25 mouse cellular contexts compared by ENCODE assay signal in the genomic region with DNA sequence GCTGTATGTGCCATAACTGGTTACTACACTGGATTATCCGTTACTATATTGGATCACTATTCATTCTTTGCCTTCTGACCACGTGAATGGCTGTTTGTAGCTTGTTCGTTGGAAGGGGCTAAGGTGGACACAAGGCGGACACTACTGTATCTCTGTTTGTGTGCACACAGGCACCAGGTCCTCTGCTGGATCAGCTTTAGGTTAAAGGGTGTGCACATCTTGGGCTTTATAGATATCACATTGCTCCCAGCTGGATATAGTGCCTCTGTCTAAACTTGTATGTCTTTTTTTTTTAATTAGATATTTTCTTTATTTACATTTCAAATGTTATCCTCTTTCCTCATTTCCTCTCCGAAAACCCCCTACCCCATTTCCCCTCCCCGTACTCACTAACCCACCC. TPM values are rescaled to one million over a fixed set of nuclear protein-coding genes. Genes with fewer than 3 reads are reported as not detected.
A peak's percentile ranks its signal among the peaks of the same experiment; 100 is the strongest.
DNase-seq lines count a peak whose midpoint lies in the region; ATAC-seq and TF ChIP-seq lines count a peak whose summit lies in the region.
"Had no signal": no experiment of that assay in that cellular context is flagged by ENCODE, and none has a peak within 500 bp of the region (broad histone marks: within the 10 kb centered on the region; RNA-seq: fewer than 3 reads in every experiment).

No protein-coding gene starts in this region.

- H3K27me3 ChIP-seq in heart, embryonic 10.5 days (ENCODE audit: insufficient read depth, poor library complexity, severe bottlenecking), result no peaks in the 10 kb centered on the region
- no peaks in the 10 kb centered on the region for H3K27me3 ChIP-seq in stomach, embryonic 14.5 days (ENCODE audit: control insufficient read depth, insufficient read depth, low read length)
- H3K27me3 ChIP-seq in stomach, postnatal 0 days (ENCODE audit: control insufficient read depth, insufficient read depth, low read length), result no peaks in the 10 kb centered on the region
- no peaks in the 10 kb centered on the region for H3K27me3 ChIP-seq in liver, embryonic 15.5 days
- H3K27me3 ChIP-seq: embryonic facial prominence, embryonic 12.5 days; embryonic facial prominence, embryonic 15.5 days; heart, embryonic 15.5 days; hindbrain, embryonic 15.5 days had no signal

- no peak overlapping the region for H3K4me3 ChIP-seq in heart, embryonic 10.5 days
- no peak overlapping the region for H3K4me3 ChIP-seq in stomach, embryonic 14.5 days (ENCODE audit: low read depth, low read length)
- no peak overlapping the region for H3K4me3 ChIP-seq in stomach, postnatal 0 days (ENCODE audit: low read depth, low read length)
- H3K4me3 ChIP-seq in liver, embryonic 15.5 days (replicated peaks), result no peak overlapping the region
- H3K4me3 ChIP-seq: embryonic facial prominence, embryonic 12.5 days; embryonic facial prominence, embryonic 15.5 days; gastrocnemius, adult 2 months; heart, adult 2 months; heart, embryonic 15.5 days; hindbrain, embryonic 15.5 days had no signal

- TF ChIP-seq EP300 in stomach, postnatal 0 days (optimal IDR thresholded peaks at IDR 0.05), result no peak

- no peaks in the 10 kb centered on the region for H3K9me3 ChIP-seq in heart, embryonic 10.5 days
- H3K9me3 ChIP-seq in stomach, embryonic 14.5 days (ENCODE audit: control insufficient read depth, low read depth, low read length), result no peaks in the 10 kb centered on the region
- no peaks in the 10 kb centered on the region for H3K9me3 ChIP-seq in stomach, postnatal 0 days (ENCODE audit: control insufficient read depth, low read length)
- H3K9me3 ChIP-seq in liver, embryonic 15.5 days (replicated peaks), result no peaks in the 10 kb centered on the region
- H3K9me3 ChIP-seq: embryonic facial prominence, embryonic 12.5 days; embryonic facial prominence, embryonic 15.5 days; heart, embryonic 15.5 days; hindbrain, embryonic 15.5 days had no signal

- H3K27ac ChIP-seq in heart, embryonic 10.5 days, result peak overlapping the region; percentile 56; the same call in 1 of the 2 replicates
- no peak overlapping the region for H3K27ac ChIP-seq in stomach, embryonic 14.5 days (ENCODE audit: low read length)
- no peak overlapping the region for H3K27ac ChIP-seq in stomach, postnatal 0 days (replicated peaks)
- no peak overlapping the region for H3K27ac ChIP-seq in liver, embryonic 15.5 days (replicated peaks)
- H3K27ac ChIP-seq: embryonic facial prominence, embryonic 12.5 days; embryonic facial prominence, embryonic 15.5 days; gastrocnemius, adult 2 months; heart, adult 2 months; hindbrain, embryonic 15.5 days had no signal

- no peak for TF ChIP-seq CTCF in stomach, postnatal 0 days (IDR thresholded peaks at IDR 0.05; ENCODE audit: low read depth)

- WGBS in heart, embryonic 10.5 days, result 86% methylated on average over 6 of the region's 6 CpGs
- 93% methylated on average over 6 of the region's 6 CpGs for WGBS in stomach, embryonic 14.5 days
- 90% methylated on average over 6 of the region's 6 CpGs for WGBS in stomach, postnatal 0 days
- WGBS in liver, embryonic 15.5 days (ENCODE audit: insufficient replicate concordance), result 62% methylated on average over 6 of the region's 6 CpGs

- peaks cover 24% of the 10 kb centered on the region for H3K4me1 ChIP-seq in heart, embryonic 10.5 days
- H3K4me1 ChIP-seq in stomach, embryonic 14.5 days (ENCODE audit: control insufficient read depth, insufficient read depth, low read length), result no peaks in the 10 kb centered on the region
- no peaks in the 10 kb centered on the region for H3K4me1 ChIP-seq in stomach, postnatal 0 days (replicated peaks; ENCODE audit: control insufficient read depth, insufficient read depth)
- peaks cover 26% of the 10 kb centered on the region for H3K4me1 ChIP-seq in liver, embryonic 15.5 days (replicated peaks)
- H3K4me1 ChIP-seq: embryonic facial prominence, embryonic 12.5 days; embryonic facial prominence, embryonic 15.5 days; hindbrain, embryonic 15.5 days had no signal

- no peak for DNase-seq in heart, embryonic 10.5 days (ENCODE audit: low spot score)
- no peak for DNase-seq in heart, adult 18-20 months
- no peak for DNase-seq in stomach, postnatal 0 days (ENCODE audit: low spot score)
- no peak for DNase-seq in right cerebral cortex, postnatal 36 days (ENCODE audit: low spot score in 2 of 2)
- DNase-seq: adrenal gland, adult 2 months; adrenal gland, postnatal 14 days; cerebellum, adult 11 months; cerebellum, adult 2 months; cerebellum, adult 9-11 months; cerebellum, postnatal 25 days; forebrain, postnatal 0 days; gastrocnemius, adult 2 months; gastrocnemius, postnatal 14 days; heart, adult 2 months; heart, postnatal 10 days; heart, postnatal 4 days had no signal

- peaks cover 65% of the 10 kb centered on the region for H3K36me3 ChIP-seq in heart, embryonic 10.5 days
- peaks cover 35% of the 10 kb centered on the region for H3K36me3 ChIP-seq in stomach, embryonic 14.5 days (ENCODE audit: control insufficient read depth, insufficient read depth, low read length)
- peaks cover 18% of the 10 kb centered on the region for H3K36me3 ChIP-seq in stomach, postnatal 0 days (ENCODE audit: control insufficient read depth, insufficient read depth, low read length)
- H3K36me3 ChIP-seq in liver, embryonic 15.5 days (replicated peaks), result peaks cover 22% of the 10 kb centered on the region

- H3K4me2 ChIP-seq in stomach, embryonic 14.5 days (replicated peaks; ENCODE audit: low read depth, low read length), result no peak overlapping the region
- H3K4me2 ChIP-seq in stomach, postnatal 0 days (replicated peaks; ENCODE audit: low read depth), result no peak overlapping the region
- H3K4me2 ChIP-seq in liver, embryonic 15.5 days, result no peak overlapping the region
- H3K4me2 ChIP-seq: embryonic facial prominence, embryonic 12.5 days; embryonic facial prominence, embryonic 15.5 days; heart, embryonic 11.5 days; heart, embryonic 15.5 days; hindbrain, embryonic 15.5 days had no signal

- H3K9ac ChIP-seq in stomach, embryonic 14.5 days (replicated peaks; ENCODE audit: low read depth, low read length), result no peak overlapping the region
- H3K9ac ChIP-seq in stomach, postnatal 0 days (ENCODE audit: low read length), result no peak overlapping the region
- H3K9ac ChIP-seq in liver, embryonic 15.5 days, result no peak overlapping the region
- H3K9ac ChIP-seq: embryonic facial prominence, embryonic 12.5 days; embryonic facial prominence, embryonic 15.5 days; forebrain, postnatal 0 days; heart, embryonic 15.5 days; hindbrain, embryonic 15.5 days had no signal

- 0 out of 2 replicates have a peak, but pooled peaks have one; percentile 23 for ATAC-seq in stomach, embryonic 14.5 days (ENCODE audit: insufficient number of reproducible peaks, insufficient read depth, low FRiP score, low read depth)
- no peak for ATAC-seq in stomach, postnatal 0 days (ENCODE audit: low FRiP score, low TSS enrichment)
- ATAC-seq in liver, embryonic 15.5 days (ENCODE audit: insufficient read depth), result peak; percentile 76
- no peak for ATAC-seq in activated CD4-positive, CD25-positive, alpha-beta regulatory T cell, adult 4 months
- ATAC-seq: forebrain, embryonic 14.5 days; forebrain, postnatal 0 days had no signal

RNA-seq across cellular contexts. Expression of a gene that starts 17.1 kb away (rescaled TPM):
- 81.1 and 88.3 TPM in 2 replicates for polyA plus RNA-seq in heart, embryonic 10.5 days (2016; fragmentation: Nextera tagmentation; extraction: Ambion mirVana)
- total RNA-seq in heart, adult 18-20 months (2021), result 100 to 1,000 TPM; 125 to 127 TPM
- 478 and 492 TPM in 2 replicates for polyA plus RNA-seq in stomach, embryonic 14.5 days (2014; fragmentation: Nextera tagmentation; extraction: Ambion mirVana)
- 1,515 and 1,656 TPM in 2 replicates for polyA plus RNA-seq in stomach, postnatal 0 days (2015; fragmentation: Nextera tagmentation; extraction: Ambion mirVana)
- 36.2 and 38.3 TPM in 2 replicates for polyA plus RNA-seq in liver, embryonic 15.5 days (2015; fragmentation: Nextera tagmentation; extraction: Ambion mirVana)
- 10 to 100 TPM; 22.3 to 23.5 TPM for polyA plus RNA-seq in activated CD4-positive, CD25-positive, alpha-beta regulatory T cell, adult 4 months (2017; shearing (Covaris generic))

RNA-seq across cellular contexts. Expression of a gene that starts 56.5 kb away (rescaled TPM):
- 17.2 and 21.5 TPM in 2 replicates for polyA plus RNA-seq in heart, embryonic 10.5 days (2016; fragmentation: Nextera tagmentation; extraction: Ambion mirVana)
- 10 to 100 TPM; 10.7 to 12.2 TPM for total RNA-seq in heart, adult 18-20 months (2021)
- polyA plus RNA-seq in stomach, embryonic 14.5 days (2014; fragmentation: Nextera tagmentation; extraction: Ambion mirVana), result 28.4 and 29.9 TPM in 2 replicates
- 28.5 and 31.3 TPM in 2 replicates for polyA plus RNA-seq in stomach, postnatal 0 days (2015; fragmentation: Nextera tagmentation; extraction: Ambion mirVana)
- polyA plus RNA-seq in liver, embryonic 15.5 days (2015; fragmentation: Nextera tagmentation; extraction: Ambion mirVana), result 4.6 TPM in 2 replicates
- polyA plus RNA-seq in activated CD4-positive, CD25-positive, alpha-beta regulatory T cell, adult 4 months (2017; shearing (Covaris generic)), result 1 to 10 TPM; 8.1 to 9.5 TPM

RNA-seq across cellular contexts. Expression of a gene that starts 56.6 kb away (rescaled TPM):
- polyA plus RNA-seq in heart, embryonic 10.5 days (2016; fragmentation: Nextera tagmentation; extraction: Ambion mirVana), result 28.5 and 30.6 TPM in 2 replicates
- 10 to 100 TPM; 32.0 to 33.2 TPM for total RNA-seq in heart, adult 18-20 months (2021)
- 37.8 and 39.9 TPM in 2 replicates for polyA plus RNA-seq in stomach, embryonic 14.5 days (2014; fragmentation: Nextera tagmentation; extraction: Ambion mirVana)
- 41.0 and 44.5 TPM in 2 replicates for polyA plus RNA-seq in stomach, postnatal 0 days (2015; fragmentation: Nextera tagmentation; extraction: Ambion mirVana)
- 74.2 and 81.2 TPM in 2 replicates for polyA plus RNA-seq in liver, embryonic 15.5 days (2015; fragmentation: Nextera tagmentation; extraction: Ambion mirVana)
- 10 to 100 TPM; 18.0 to 20.3 TPM for polyA plus RNA-seq in activated CD4-positive, CD25-positive, alpha-beta regulatory T cell, adult 4 months (2017; shearing (Covaris generic))

Comparison
In these comparisons a context has a peak if more than half of its experiments do, and no peak if none do; other contexts are left out.
1. ATAC-seq: peak in stomach, embryonic 14.5 days (single experiment) and liver, embryonic 15.5 days (single experiment); none in stomach, postnatal 0 days (single experiment) and activated CD4-positive, CD25-positive, alpha-beta regulatory T cell, adult 4 months (single experiment).